Mouse (Mus musculus) heart, adult 2 months (tissue): ENCODE results near the gene Tiam2. TPM values are rescaled to one million over a fixed set of nuclear protein-coding genes. Genes with fewer than 3 reads are reported as not detected.

Experiments
- DNase-seq, 2 experiments: peaks; one replicate each; pipeline ENCODE4 v3.0.0; 2021
- H3K27ac ChIP-seq: fragments of 200-600 bp; 2 replicates; pipeline ENCODE4 v1.8.1; 2022
- H3K27me3 ChIP-seq: fragments of 200-500 bp; 2 replicates; pipeline ENCODE4 v1.6.1; 2012; ENCODE audit warnings: mild to moderate bottlenecking, low read length, inconsistent platforms, mixed read lengths; ENCODE audit not compliant: control insufficient read depth, insufficient read depth
- H3K36me3 ChIP-seq: fragments of 200-500 bp; 2 replicates; pipeline ENCODE4 v1.6.1; 2012; ENCODE audit warnings: low read length, inconsistent platforms; ENCODE audit not compliant: control insufficient read depth, insufficient read depth
- H3K4me1 ChIP-seq: fragments of 200-500 bp; 2 replicates; pipeline ENCODE4 v1.6.1; 2011; ENCODE audit warnings: low read length; ENCODE audit not compliant: control insufficient read depth, insufficient read depth
- H3K4me3 ChIP-seq: fragments of 200-600 bp; 2 replicates; pipeline ENCODE4 v1.8.1; 2022
- H3K79me2 ChIP-seq: fragments of 200-500 bp; replicated peaks from 2 replicates; pipeline ENCODE4 v1.6.1; 2012; ENCODE audit warnings: mild to moderate bottlenecking, inconsistent platforms, low read length, moderate library complexity, mixed read lengths; ENCODE audit not compliant: control insufficient read depth, insufficient read depth
- H3K9ac ChIP-seq: fragments of 200-500 bp; 2 replicates; pipeline ENCODE4 v1.6.1; 2012; ENCODE audit warnings: low read depth, mild to moderate bottlenecking, control low read depth, inconsistent platforms, low read length, mixed read lengths
- CTCF ChIP-seq: fragments of 200-600 bp; IDR thresholded peaks from 2 replicates; pipeline ENCODE4 v1.8.1; 2022; ENCODE audit warnings: antibody characterized with exemption, mild to moderate bottlenecking, moderate library complexity
- EP300 ChIP-seq: fragments of 200-500 bp; IDR thresholded peaks from 2 replicates; pipeline ENCODE4 v1.6.1; 2011; ENCODE audit warnings: low read depth, low read length, control low read depth; ENCODE audit not compliant: insufficient read depth
- POLR2A ChIP-seq: fragments of 200-500 bp; IDR thresholded peaks from 2 replicates; pipeline ENCODE4 v1.6.1; 2011; ENCODE audit warnings: mild to moderate bottlenecking, low read depth, low read length, control low read depth; ENCODE audit not compliant: insufficient read depth
- WGBS: fragments of 180-500 bp; shearing (Covaris S2); methylation state at CpG from one replicate; pipeline ENCODE4 v1.1.7; 2018; 5-methylcytosine and 5-hydroxymethylcytosine counted together
- intact Hi-C: fragments of 180-260 bp; cut with DNase I; formaldehyde crosslinking; loops from one replicate; pipeline ENCODE4 v1.15.1; 2025
- polyA plus RNA-seq: library from polyadenylated mRNA; depleted of rRNA; stranded (reverse); fragments of >200 nt; gene quantifications from 2 replicates; pipeline ENCODE4 v1.2.3, GENCODE M21; 2012
- total RNA-seq, 2 experiments: library from RNA; stranded (reverse); gene quantifications; 2 replicates each; pipeline ENCODE4 v1.2.3; 2021

Gene Tiam2
- total and polyA plus RNA-seq, 3 experiments: 1.1 to 2.7 (median 2.3) TPM

DNA sequence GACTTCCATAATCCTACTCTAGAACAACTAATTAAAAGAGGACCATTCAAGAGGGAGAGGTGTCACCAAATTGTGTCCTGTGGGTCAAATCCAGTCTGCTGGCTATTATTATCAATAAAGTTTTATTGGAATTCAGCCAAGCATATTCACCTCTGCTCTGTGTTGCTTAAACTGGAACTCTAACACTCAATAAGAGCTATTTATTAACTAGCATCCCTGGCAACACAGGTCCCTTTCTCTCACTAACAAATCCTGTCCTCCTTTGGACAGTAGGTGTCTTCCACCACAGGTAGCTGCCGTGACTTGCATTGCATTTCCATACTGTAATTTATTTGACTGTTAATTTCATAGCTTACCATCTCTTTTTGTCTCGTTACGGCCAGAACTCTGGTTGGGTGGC, 169.7 kb downstream of the Tiam2 start:
- H3K79me2 ChIP-seq: no peaks in the 10 kb centered on the region
- no peak overlapping the region for H3K27ac ChIP-seq
- H3K4me3 ChIP-seq: no peak overlapping the region
- no peaks in the 10 kb centered on the region for H3K4me1 ChIP-seq
- no peak overlapping the region for H3K9ac ChIP-seq
- intact Hi-C loops: no loop called here
- no peaks in the 10 kb centered on the region for H3K36me3 ChIP-seq
- H3K27me3 ChIP-seq: no peaks in the 10 kb centered on the region
- 94% methylated on average over 3 of the region's 3 CpGs for WGBS
- no peak for TF ChIP-seq POLR2A
- no peak for TF ChIP-seq CTCF
- no peak for TF ChIP-seq EP300
- DNase-seq: no peak

DNA sequence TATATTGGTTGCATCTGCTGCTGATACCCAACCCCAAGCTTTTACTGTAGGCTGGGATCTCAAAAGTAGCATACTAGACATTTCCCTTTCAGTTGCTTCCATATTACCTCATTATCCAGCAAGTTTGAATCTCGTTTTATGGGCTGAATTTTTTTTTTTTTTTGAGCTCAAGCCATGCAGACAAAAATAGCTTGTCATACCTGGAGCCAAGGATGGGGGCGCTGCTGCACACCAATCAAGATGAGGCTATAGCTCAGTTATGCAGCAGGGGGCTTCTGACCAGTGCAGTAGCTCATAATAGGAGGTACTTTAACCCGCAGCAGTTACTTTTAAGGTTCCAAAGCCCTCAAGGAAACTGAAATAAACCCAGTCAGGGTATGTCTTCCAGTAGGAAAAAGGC, 171.7 kb downstream of the Tiam2 start:
- Histone ChIP-seq H3K27ac (no peak overlapping the region), H3K27me3 (no peaks in the 10 kb centered on the region), H3K79me2 (no peaks in the 10 kb centered on the region), H3K9ac (no peak overlapping the region), H3K4me3 (no peak overlapping the region), H3K36me3 (no peaks in the 10 kb centered on the region), H3K4me1 (no peaks in the 10 kb centered on the region)
- intact Hi-C loops: no loop called here
- WGBS: 25% methylated on average over 3 of the region's 3 CpGs
- TF ChIP-seq CTCF: peak; percentile 39
- TF ChIP-seq POLR2A: no peak
- no peak for DNase-seq

DNA sequence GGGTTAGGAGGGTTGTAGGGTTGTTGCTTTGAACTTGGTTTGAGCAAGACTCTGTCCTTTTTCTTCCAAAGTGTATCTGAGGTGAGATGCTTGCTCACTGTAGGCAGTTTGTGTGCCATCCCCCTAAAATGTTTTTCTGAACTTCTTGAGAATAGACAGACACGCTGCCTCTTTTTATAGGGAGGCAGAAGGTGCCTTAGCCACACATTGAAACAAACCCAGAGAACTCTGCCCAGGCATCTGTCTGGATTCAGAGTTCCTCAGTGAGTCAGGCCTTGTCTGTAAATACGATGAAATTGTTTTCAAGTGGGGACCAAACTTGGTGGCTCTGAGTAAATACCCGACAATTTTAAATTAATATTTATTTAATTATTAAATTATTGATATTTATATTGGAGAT, 172.2 kb downstream of the Tiam2 start:
- WGBS: 83% methylated on average over 3 of the region's 3 CpGs
- intact Hi-C loops: no loop called here
- no peak for DNase-seq
- Histone ChIP-seq H3K36me3 (no peaks in the 10 kb centered on the region), H3K4me3 (no peak overlapping the region), H3K9ac (no peak overlapping the region), H3K27me3 (no peaks in the 10 kb centered on the region), H3K4me1 (no peaks in the 10 kb centered on the region), H3K79me2 (no peaks in the 10 kb centered on the region), H3K27ac (no peak overlapping the region)
- TF ChIP-seq EP300 (no peak), CTCF (no peak), POLR2A (no peak)

DNA sequence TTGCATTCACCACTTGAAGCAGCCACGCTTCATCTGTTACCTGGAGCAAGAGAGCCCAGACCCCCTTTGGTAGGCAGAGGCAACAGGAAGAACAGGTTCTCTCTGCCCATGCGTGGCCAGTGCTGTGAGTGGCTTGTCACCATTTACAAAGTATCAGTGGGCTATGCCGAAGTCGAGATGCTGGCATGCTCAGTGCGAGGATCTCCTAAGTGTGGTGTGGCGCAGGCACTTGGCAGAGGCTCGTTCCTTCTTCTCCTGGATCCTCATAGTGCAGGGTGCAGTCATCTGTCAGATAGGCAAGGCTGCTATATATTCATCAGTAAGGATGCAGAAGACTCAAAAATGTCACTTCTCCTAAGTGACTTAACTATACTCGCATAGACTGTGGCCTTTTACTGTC, 173.1 kb downstream of the Tiam2 start:
- no peak for TF ChIP-seq CTCF
- no peak for TF ChIP-seq POLR2A
- no peak for TF ChIP-seq EP300
- intact Hi-C loops: no loop called here
- no peak for DNase-seq
- H3K27me3 ChIP-seq: no peaks in the 10 kb centered on the region
- no peak overlapping the region for H3K4me3 ChIP-seq
- H3K9ac ChIP-seq: no peak overlapping the region
- no peaks in the 10 kb centered on the region for H3K79me2 ChIP-seq
- no peaks in the 10 kb centered on the region for H3K4me1 ChIP-seq
- H3K27ac ChIP-seq: no peak overlapping the region
- H3K36me3 ChIP-seq: no peaks in the 10 kb centered on the region
- WGBS: 89% methylated on average over 8 of the region's 8 CpGs

DNA sequence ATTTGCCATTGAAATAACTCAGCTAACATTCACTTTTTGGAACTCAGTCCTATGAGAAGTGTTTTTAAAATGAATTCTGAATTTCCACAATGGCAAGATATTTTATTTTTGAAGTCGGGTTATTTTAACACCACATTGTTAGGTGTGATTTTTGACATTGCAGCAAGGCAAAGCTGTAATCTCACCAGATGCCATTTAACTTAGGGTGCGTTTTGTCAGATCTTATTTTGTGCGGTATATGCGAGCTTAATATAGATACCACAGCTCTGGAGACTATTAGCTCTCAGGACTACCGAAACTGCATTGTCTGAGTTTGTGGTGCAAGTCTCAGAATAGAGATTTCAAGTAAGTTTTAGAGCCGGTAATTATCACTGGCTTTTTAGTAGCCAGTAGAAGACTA, 173.7 kb downstream of the Tiam2 start:
- Histone ChIP-seq H3K4me1 (no peaks in the 10 kb centered on the region), H3K79me2 (no peaks in the 10 kb centered on the region), H3K36me3 (no peaks in the 10 kb centered on the region), H3K4me3 (no peak overlapping the region), H3K9ac (no peak overlapping the region), H3K27me3 (no peaks in the 10 kb centered on the region), H3K27ac (no peak overlapping the region)
- intact Hi-C loops: no loop called here
- no peak for TF ChIP-seq CTCF
- WGBS: 88% methylated on average over 6 of the region's 6 CpGs
- no peak for DNase-seq

DNA sequence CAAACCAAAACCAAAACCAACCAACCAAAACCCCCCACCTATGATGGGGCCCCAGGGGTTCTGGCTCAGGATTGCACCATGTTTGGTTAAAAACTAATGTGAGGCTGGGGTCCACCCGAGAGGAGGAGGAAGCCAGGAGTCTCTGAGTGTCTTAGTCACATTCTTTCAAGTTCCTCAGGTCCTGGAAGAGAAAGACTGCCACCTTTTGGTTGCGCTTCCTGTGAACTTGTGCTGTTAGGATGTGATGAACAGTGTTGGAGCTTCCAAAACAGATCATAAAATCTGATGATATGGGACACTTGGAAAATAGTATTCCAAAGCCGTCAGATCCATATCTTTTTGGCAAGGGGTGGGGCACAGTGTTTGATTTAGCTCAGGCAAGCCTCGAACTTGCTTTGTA, 174.6 kb downstream of the Tiam2 start:
- Histone ChIP-seq H3K4me1 (no peaks in the 10 kb centered on the region), H3K9ac (no peak overlapping the region), H3K4me3 (no peak overlapping the region), H3K27ac (no peak overlapping the region), H3K79me2 (no peaks in the 10 kb centered on the region), H3K27me3 (no peaks in the 10 kb centered on the region), H3K36me3 (no peaks in the 10 kb centered on the region)
- WGBS: 79% methylated on average over 4 of the region's 4 CpGs
- no peak for DNase-seq
- intact Hi-C loops: no loop called here
- TF ChIP-seq POLR2A: no peak
- TF ChIP-seq CTCF: no peak
- no peak for TF ChIP-seq EP300
